Mouse (Mus musculus) layer of hippocampus, postnatal 36 days (tissue): ENCODE data around the gene Pkhd1. TPM values are rescaled to one million over a fixed set of nuclear protein-coding genes. Genes with fewer than 3 reads are reported as not detected.

Experiments
- total RNA-seq, 2 experiments: library from RNA; stranded (reverse); gene quantifications; 2 replicates each; pipeline ENCODE4 v1.2.3; 2021

Pkhd1 gene
- total RNA-seq, 2 experiments from 2014 or later = not detected

Other genes starting within 250 kb of the Pkhd1 start
- gene Il17a, start 112.8 kb upstream of the Pkhd1 start, total RNA-seq = not detected
- not detected for gene Il17f, start 172.6 kb upstream of the Pkhd1 start, total RNA-seq
- 1 to 10 TPM; 4.4 TPM for gene Mcm3, start 202.2 kb upstream of the Pkhd1 start, total RNA-seq